Mouse (Mus musculus): ENCODE measurements at regions not wholly inside any gene's neighbourhood (a gene's known extent, or its start where the extent isn't known, plus 50 kb on each side); places are given as distances from the start of the nearest gene placed in this dataset.

DNA sequence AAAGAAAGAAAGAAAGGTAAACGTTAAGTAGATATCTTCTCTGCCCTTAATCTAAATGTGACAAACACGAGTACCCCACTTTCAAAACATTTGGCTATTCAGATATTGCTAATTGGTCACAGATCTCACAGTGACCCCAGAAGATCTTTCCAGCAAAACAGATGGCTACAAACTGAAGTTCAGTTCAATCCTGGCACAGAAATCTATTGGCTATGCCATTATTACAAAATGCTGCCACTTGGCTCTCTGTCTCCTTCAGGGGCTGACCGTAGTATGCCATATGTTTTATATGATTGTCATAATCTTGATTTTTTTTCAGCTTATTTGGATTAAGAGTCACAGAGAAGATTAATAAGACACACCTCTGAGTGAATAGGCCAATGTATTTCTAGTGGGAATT lies 873.2 kb downstream of the Slc22a22 start:
- DNase-seq (ENCODE audit: low spot score in 2 of 2): no peak

DNA sequence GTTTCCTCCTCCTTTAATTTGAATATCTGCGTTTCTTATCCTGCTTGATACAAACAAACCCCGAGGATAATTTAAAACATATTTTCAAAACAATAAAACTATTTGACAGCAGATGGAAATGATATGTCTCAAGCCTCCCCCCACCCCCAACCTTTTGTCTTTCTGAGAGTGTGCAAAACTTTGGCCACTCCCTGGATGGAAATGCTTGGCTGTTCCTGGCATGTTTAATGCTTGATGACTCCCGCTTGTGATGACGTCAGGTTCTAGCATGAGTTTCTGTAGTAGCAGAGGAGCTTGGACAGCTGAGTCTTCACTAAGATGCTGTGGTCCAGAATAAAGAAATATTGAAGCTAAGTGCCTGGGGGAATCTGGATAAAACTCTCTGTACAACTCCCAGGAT lies 884.8 kb downstream of the Slc22a22 start:
- DNase-seq (ENCODE audit: low spot score in 2 of 2): no peak

DNA sequence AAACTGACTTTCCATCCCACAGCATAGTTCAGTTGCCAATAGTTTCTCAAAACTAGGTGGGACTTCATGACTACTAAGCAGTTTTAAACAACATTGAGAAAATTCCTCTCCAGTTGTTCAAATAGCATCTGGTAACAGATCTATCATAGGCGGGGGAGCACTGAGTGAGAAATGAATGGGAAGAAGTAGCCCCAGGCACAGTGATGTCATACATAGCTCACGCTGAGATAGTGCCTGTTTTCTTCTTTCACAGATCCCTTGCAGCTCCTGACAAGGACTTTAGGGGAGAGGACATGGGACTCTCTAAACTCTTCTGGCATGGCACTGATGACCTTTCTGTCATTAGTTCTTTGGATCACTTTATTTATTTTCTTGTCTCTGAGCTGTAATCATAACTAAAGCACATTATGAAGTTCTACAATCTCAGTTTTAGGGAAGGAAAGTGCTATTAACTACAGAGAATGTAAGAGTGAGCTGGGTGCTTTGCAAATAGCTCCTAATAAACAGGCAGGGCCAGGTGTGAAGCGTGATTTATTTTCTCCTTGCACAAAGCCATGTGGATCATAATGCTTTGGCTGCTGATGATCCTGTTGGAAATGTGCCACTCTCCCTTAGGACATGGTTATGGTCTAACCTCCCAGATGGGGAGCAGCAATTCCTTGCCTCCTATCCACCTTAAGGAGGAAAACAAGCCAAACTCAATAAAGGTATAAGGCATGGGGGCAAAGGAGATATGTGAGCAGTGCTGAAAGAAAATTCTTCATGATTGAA lies 896.5 kb downstream of the Slc22a22 start:
- DNase-seq (ENCODE audit: low spot score in 2 of 2): no peak

DNA sequence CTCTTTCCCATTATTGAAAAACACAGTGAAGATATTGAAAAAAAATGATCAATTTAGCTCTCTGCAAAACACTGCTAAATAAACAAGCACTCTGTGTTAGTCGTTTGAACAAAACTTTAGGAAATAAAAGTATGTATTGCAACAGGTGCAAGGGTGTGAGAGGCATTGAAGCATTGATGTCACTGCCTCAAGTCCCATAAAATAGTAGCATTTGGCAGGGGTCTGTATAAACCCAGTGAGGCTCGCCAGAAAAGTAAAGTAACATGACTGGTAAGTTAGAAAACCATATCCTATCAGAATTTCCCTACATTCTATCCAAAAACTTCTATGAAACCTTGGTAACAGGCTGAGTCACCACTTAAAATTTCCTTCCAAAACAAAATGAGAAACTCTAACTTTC lies 914.2 kb downstream of the Slc22a22 start:
- no peak for DNase-seq (ENCODE audit: low spot score in 2 of 2)

DNA sequence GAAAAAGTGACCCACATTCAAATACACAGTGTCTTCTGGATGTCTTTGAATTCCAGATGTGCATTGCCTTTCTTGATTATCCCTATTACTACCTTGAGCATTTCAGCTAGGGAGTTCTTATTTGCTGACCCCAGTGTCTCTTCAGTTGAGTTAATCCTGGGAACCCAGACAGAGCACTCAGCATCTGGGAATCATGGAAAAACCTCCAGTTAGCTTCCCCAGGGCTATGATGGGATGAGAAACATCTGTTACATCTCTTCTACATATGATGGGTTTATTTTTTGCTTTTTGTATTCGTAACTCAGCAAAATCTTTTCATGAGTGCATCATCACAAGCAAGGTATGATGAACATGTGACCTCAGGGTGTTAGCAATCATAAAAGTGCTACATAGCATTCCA lies 914.6 kb downstream of the Slc22a22 start:
- no peak for DNase-seq (ENCODE audit: low spot score in 2 of 2)

GRCm38 (mm10) chr15:56562143-56562542 lies 915.3 kb downstream of the Slc22a22 start:
- DNase-seq (ENCODE audit: low spot score in 2 of 2): no peak

DNA sequence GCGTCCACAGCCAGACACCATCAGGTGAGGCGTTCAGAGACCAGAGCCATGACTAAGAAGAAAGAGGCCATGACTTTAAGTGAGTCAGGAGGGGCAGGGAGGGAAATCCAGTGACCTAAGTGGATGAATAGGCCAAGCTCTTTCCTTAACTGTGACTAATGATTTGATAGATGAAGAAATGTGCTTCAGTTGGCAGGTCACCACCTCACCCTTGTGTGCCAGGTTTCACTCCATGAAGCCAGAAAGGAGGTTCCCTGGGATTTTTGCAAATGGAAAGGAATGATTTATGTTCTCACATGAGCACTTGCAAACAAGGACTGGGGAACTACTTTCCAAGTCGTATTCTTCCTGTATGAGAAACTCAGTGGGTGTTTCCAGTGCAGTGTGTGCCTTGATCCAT lies 923.0 kb downstream of the Slc22a22 start:
- DNase-seq (ENCODE audit: low spot score in 2 of 2): no peak

DNA sequence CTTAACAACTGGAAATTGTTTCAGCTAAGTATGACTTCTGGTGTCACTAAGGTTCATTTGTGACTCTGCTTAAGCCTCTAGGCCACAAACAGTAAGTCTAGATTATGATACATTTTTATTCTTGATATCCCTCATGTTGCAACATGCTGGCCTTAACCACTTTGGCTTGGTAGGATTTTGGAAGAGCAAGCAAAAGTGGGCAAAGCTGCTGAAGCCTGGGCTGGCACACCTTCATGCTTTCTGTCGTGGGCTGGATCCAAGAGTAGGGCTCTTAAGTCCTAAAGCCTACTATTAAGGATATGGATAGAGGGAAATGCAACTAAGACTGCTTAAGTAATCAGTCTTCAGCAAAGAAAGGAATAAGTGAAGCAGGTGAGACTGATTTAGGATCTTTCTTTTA lies 923.6 kb downstream of the Slc22a22 start:
- no peak for DNase-seq (ENCODE audit: low spot score in 2 of 2)

DNA sequence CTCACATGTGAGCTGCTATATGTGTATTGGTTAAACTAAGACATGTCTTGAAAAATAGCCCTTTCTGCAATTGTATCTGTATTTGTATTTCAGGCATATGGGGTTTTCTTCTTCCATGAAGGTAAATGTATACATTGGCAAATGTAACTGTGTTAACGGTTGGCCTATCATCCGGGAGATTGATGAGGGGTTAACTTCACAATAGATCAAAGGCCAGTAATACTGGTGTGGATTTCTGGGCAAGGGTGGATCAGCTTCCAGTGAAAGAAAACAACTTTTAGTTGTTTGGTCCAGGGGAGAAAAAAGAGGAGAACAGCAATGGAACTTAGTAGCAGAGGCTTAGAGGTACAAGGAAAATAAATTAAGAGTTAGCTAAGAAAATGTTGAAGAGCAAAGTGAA lies 945.9 kb downstream of the Slc22a22 start:
- no peak for DNase-seq (ENCODE audit: low spot score in 2 of 2)

GRCm38 (mm10) chr15:56518379-56518778 lies 959.0 kb downstream of the Slc22a22 start:
- no peak for DNase-seq (ENCODE audit: low spot score in 2 of 2)

GRCm38 (mm10) chr15:56516095-56516494 lies 961.3 kb downstream of the Slc22a22 start:
- DNase-seq (ENCODE audit: low spot score in 2 of 2): no peak

- DNase-seq (ENCODE audit: low spot score in 2 of 2): no peak
Observed at GRCm38 (mm10) chr15:56498774-56499173, 978.7 kb downstream of the Slc22a22 start.

DNA sequence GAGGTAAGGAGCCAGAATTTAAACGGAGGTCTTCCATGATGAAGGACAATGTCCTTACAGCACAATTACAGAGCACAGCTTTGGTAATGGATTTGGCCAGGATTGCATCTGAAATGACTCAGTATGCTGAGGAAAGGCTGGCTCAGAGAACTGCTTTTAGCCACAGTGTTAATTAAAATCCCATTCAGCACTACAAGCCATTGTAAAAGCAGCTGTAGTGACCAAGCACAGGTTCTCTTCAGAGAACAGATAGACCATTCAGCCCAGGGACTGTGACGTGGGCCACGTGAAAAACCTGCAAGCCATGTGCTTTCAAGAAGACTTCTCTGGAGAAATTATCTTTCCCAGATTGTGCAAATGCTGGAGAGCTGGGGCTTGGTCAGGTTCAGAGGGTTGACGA lies 979.7 kb downstream of the Slc22a22 start:
- no peak for DNase-seq (ENCODE audit: low spot score in 2 of 2)

DNA sequence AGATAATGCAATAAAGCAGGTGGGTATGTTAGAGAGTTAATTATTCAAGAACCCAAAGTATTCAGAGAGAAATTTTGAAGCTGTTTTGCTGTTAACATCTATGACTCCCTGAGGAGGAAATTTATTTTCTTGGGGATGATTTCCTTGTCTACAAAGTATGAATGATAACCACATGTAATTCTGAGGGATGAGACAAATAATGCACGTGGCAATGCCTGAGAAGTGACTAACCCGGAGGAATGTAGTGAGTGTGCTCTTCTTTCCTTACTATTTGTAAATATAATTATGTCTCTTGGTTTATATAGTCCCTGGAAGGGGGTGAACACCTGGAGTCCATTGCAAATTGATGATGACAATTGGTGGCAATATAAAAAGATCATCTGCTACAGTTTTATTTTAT lies 981.1 kb downstream of the Slc22a22 start:
- no peak for DNase-seq (ENCODE audit: low spot score in 2 of 2)

GRCm38 (mm10) chr15:56485931-56486330 lies 991.5 kb downstream of the Slc22a22 start:
- DNase-seq (ENCODE audit: low spot score in 2 of 2): no peak

GRCm38 (mm10) chr15:56484693-56485092 lies 992.7 kb downstream of the Slc22a22 start:
- no peak for DNase-seq (ENCODE audit: low spot score in 2 of 2)

- DNase-seq (ENCODE audit: low spot score in 2 of 2): no peak
Observed at GRCm38 (mm10) chr15:56479682-56480081, 997.7 kb downstream of the Slc22a22 start.

- no peak for DNase-seq (ENCODE audit: low spot score in 2 of 2)
Observed at GRCm38 (mm10) chr15:56479015-56479414, 998.4 kb downstream of the Slc22a22 start.

DNA sequence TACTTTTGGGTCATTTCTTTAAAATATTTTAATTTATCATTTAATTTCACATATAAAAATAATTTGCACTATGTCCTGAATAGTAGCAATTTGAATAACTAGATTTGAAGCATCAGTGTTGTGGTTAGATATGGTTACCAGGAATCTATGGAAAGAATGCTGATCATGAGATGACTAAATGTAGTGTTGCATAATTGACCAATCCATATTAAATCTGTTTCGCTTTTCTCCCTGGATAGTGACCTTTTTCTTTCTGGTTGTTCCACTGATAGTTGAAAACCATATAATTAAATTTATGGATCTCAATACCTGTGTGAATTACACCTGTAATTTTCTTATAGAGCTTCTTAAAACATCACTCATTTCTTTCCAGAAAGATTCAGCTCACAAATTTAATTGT lies 1003.7 kb downstream of the Slc22a22 start:
- no peak for DNase-seq (ENCODE audit: low spot score in 2 of 2)

DNA sequence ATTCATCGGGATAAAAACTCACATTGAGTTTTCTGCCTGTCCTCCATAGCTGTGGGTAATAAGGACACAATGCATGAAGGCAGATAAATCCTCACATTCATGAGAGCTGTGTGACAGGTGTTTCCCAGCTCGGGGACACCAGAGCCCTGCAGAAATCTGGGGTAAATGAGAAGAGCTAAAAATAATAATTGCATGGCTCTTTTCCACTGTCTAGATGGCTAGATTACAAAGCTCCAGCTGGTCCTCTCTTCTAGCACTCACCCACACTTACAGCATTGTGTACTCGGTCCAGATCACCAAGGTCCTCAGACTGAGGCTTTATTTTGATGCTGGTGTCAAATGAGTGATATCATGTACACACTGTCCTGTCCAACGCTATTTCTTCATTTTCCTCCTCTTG lies 1025.5 kb downstream of the Slc22a22 start:
- DNase-seq (ENCODE audit: low spot score in 2 of 2): no peak

DNA sequence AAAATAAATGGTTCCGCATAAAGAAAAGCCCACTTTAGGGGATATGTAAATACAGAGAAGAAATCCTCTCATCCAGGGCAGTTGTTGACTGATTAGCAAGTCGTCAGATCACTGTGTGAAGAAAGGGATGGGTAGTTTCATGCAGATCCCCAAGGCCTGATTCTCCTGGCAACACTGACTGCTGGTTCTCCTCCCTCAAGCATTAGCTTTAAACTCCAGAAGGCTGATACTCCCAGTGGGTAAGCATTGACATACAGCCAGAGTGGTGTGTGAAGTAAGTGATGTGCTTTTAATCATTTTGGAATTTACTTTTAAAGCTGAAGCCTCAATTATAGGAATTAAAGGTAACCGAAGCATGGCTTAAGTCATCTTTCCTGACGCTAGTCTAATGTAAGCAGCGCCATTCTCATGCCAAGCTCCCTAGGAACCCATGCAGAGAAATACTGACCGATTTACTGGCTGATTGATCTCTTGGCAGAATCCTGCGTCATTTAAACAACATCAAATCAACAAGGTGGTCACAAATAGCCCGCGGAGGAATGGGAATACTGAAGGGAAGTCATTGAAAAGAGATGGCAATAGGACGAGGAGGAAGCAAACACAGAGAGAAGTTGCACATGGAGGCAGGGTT lies 1029.3 kb downstream of the Slc22a22 start:
- no peak for DNase-seq (ENCODE audit: low spot score in 2 of 2)

DNA sequence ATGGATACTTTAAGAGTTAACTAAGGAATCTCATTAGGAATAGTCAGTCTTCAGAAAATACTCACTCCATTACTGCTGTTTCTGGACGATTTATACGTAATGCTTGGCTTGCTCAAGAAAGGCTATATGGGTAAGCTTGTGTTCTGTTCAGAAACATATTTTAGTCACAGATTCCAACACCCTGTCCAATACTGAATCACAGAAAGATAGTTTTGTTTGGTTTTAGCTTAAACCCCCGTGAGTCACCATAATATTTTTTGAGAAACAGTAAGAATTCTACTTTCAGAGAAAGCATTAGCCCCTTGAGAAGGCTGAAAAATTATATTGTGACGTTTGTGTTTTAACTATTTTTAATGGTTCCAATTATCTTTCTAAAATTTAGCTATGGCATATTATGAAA lies 1037.3 kb downstream of the Slc22a22 start:
- DNase-seq (ENCODE audit: low spot score in 2 of 2): no peak

- no peak for DNase-seq (ENCODE audit: low spot score in 2 of 2)
Observed at GRCm38 (mm10) chr15:56438370-56438769, 1039.1 kb downstream of the Slc22a22 start.
